Mouse (Mus musculus) hindbrain, postnatal 0 days (tissue): ENCODE results near the gene Sdhd. TPM values are rescaled to one million over a fixed set of nuclear protein-coding genes. Genes with fewer than 3 reads are reported as not detected.
"Not testable (repeated sequence)": the region's sequence is repeated elsewhere in the genome, so short reads cannot be mapped to it uniquely, and the experiment has no call there.

Experiments
- ATAC-seq: fragments of 200-750 bp; cut with Nextera tagmentation; 2 replicates; pipeline ENCODE4 v1.8.0; 2017; ENCODE audit warnings: mild to moderate bottlenecking, moderate TSS enrichment, moderate library complexity
- DNase-seq: peaks from one replicate; pipeline ENCODE4 v3.0.0-alpha.2; 2015; ENCODE audit warnings: low spot score
- H3K27ac ChIP-seq: fragments of 300-500 bp; sonication (generic); 2 replicates; pipeline ENCODE4 v1.5.1; 2014; ENCODE audit warnings: mild to moderate bottlenecking
- H3K27me3 ChIP-seq: fragments of 300-500 bp; sonication (generic); 2 replicates; pipeline ENCODE4 v1.6.1; 2014; ENCODE audit warnings: low read length, mixed read lengths; ENCODE audit not compliant: insufficient read depth
- H3K36me3 ChIP-seq: fragments of 300-500 bp; sonication (generic); 2 replicates; pipeline ENCODE4 v1.6.1; 2014; ENCODE audit warnings: low read length, mixed read lengths; ENCODE audit not compliant: insufficient read depth
- H3K4me1 ChIP-seq: fragments of 300-500 bp; sonication (generic); 2 replicates; pipeline ENCODE4 v1.6.1; 2014; ENCODE audit warnings: antibody characterized with exemption, low read length, mixed read lengths; ENCODE audit not compliant: insufficient read depth
- H3K4me2 ChIP-seq: fragments of 300-500 bp; sonication (generic); 2 replicates; pipeline ENCODE4 v1.6.1; 2014; ENCODE audit warnings: low read depth, mild to moderate bottlenecking, low read length, moderate library complexity, mixed read lengths
- H3K4me3 ChIP-seq: fragments of 300-500 bp; sonication (generic); 2 replicates; pipeline ENCODE4 v1.5.1; 2014; ENCODE audit warnings: low read length
- H3K9ac ChIP-seq: fragments of 300-500 bp; sonication (generic); replicated peaks from 2 replicates; pipeline ENCODE4 v1.6.1; 2014; ENCODE audit warnings: mild to moderate bottlenecking, low read length, moderate library complexity, mixed read lengths
- H3K9me3 ChIP-seq: fragments of 300-500 bp; sonication (generic); 2 replicates; pipeline ENCODE4 v1.6.1; 2016; ENCODE audit warnings: low read length, mixed read lengths
- CTCF ChIP-seq: IDR thresholded peaks from 2 replicates; pipeline ENCODE4 v1.5.1; 2016; ENCODE audit warnings: antibody characterized with exemption, control low read depth, low read depth
- WGBS: fragments of 180-500 bp; shearing (Covaris S2); extraction: QIAGEN DNeasy Blood & Tissue Kit; methylation state at CpG from one replicate; pipeline ENCODE4 v1.1.7; 2014; 5-methylcytosine and 5-hydroxymethylcytosine counted together
- polyA plus RNA-seq: library from polyadenylated mRNA; unstranded; fragments of >200 nt; fragmentation: Nextera tagmentation; extraction: Ambion mirVana; gene quantifications from 2 replicates; pipeline ENCODE4 v1.2.1, GENCODE M21; 2015
- total RNA-seq: library from RNA; depleted of rRNA; stranded (reverse); fragments of >200 nt; gene quantifications from 2 replicates; pipeline ENCODE4 v1.2.3, GENCODE M21; 2014; rRNA removed

The Sdhd gene
- total RNA-seq (217 and 251 TPM in 2 replicates), polyA plus RNA-seq (355 and 363 TPM in 2 replicates)

DNA sequence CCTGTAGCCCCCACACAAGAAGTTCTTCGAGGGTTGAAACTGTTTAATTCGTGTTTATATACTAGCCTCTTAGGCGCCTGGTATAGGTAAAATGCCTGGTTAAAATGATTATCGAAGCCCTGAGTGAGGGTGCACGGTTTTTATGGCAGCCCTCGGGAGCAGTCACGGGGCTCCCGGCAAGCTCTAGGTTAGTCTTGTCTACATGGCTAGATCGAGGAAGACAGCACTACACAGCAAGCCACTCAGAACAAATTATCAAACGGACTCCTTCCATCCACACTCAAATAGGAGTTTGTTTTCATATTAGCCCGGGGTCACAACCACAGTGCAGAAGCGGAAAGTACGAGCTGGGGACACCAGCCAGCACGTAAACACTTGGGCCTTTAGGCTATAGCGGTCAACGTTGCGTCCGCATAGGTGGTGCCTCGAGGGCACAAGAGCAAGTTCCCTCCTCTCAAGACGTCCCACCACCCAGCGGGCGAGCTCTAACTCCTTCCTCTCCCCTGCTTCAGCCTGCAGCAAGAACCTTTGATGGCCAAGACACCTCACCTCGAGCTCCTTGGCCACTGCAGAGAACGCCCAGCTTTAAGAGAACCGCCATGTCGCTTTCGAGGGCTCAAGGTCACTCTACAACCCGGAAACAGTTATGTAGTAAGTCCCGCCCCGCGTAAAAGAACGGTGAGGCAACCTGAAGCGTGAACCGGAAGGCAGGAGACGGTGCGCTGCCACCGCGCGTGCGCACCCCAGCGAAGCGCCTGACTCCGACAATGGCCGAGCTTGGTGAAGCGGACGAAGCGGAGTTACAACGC is at the start of gene Sdhd, which contains the start of gene Timm8b:
TSS of gene Sdhd (minus strand) at position 624 of the 809 bp plus-strand sequence.
TSS of gene Timm8b (plus strand) at position 722 of the 809 bp plus-strand sequence.
- Histone ChIP-seq H3K4me2 (peak within 1 kb of the TSS; percentile 86), H3K27me3 (no peaks in the 10 kb centered on the region), H3K9ac (peak within 1 kb of the TSS; percentile 86), H3K27ac (peak within 1 kb of the TSS; percentile 87), H3K4me3 (peak within 1 kb of the TSS; percentile 90), H3K36me3 (peaks cover 25% of the 10 kb centered on the region), H3K9me3 (no peaks in the 10 kb centered on the region), H3K4me1 (peaks cover 17% of the 10 kb centered on the region)
- DNase-seq (peak; percentile 98), ATAC-seq (peak; percentile 98)
- WGBS: under 1% methylated on average over 48 of the region's 48 CpGs
- TF ChIP-seq CTCF: no peak

GRCm38 (mm10) chr9:50650503-50650902 is 46.9 kb upstream of the Sdhd start:
- peaks cover 64% of the 10 kb centered on the region for H3K36me3 ChIP-seq
- TF ChIP-seq CTCF: no peak
- no peak for DNase-seq
- ATAC-seq: no peak
- no peak overlapping the region for H3K4me3 ChIP-seq
- no peaks in the 10 kb centered on the region for H3K27me3 ChIP-seq
- H3K27ac ChIP-seq: no peak overlapping the region
- no peak overlapping the region for H3K9ac ChIP-seq
- no peak overlapping the region for H3K4me2 ChIP-seq
- no peaks in the 10 kb centered on the region for H3K9me3 ChIP-seq
- WGBS: 95% methylated on average over 10 of the region's 10 CpGs
- no peaks in the 10 kb centered on the region for H3K4me1 ChIP-seq

DNA sequence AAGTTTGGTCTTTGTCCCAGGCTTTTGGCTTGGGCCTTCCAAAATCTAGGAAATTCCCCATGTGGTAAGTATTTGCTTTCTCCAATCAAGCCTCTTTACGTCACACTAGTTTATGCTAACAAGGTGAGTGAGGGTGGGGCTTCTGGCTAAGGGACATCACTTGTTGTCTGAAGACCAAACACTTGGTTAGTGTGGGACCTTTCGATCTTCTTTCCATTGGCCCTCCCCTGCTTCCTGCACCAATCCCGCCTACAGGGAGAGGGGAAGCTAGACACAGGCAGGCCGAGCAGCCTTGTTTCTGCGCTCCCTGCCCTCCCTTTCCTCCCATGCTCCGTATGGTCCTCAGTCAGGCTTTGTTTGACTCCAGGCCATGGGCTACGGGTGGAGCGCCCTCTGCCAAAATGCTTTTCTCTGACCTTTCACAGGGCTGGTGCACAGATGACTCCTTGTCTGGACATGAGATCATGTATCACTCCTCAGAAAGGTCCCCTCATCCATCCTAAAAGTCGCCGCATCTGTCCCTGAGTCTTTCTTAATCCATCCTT is 43.3 kb upstream of the Sdhd start:
- no peak for TF ChIP-seq CTCF
- 83% methylated on average over 10 of the region's 10 CpGs for WGBS
- no peak overlapping the region for H3K9ac ChIP-seq
- H3K9me3 ChIP-seq: no peaks in the 10 kb centered on the region
- H3K4me3 ChIP-seq: no peak overlapping the region
- no peak for ATAC-seq
- no peak overlapping the region for H3K27ac ChIP-seq
- DNase-seq: no peak
- peaks cover 75% of the 10 kb centered on the region for H3K36me3 ChIP-seq
- H3K4me2 ChIP-seq: no peak overlapping the region
- H3K4me1 ChIP-seq: no peaks in the 10 kb centered on the region
- no peaks in the 10 kb centered on the region for H3K27me3 ChIP-seq

- no peaks in the 10 kb centered on the region for H3K9me3 ChIP-seq
- no peaks in the 10 kb centered on the region for H3K4me1 ChIP-seq
- WGBS: 94% methylated on average over 11 of the region's 11 CpGs
- no peak for ATAC-seq
- no peak overlapping the region for H3K4me2 ChIP-seq
- no peak for DNase-seq
- no peak overlapping the region for H3K27ac ChIP-seq
- H3K4me3 ChIP-seq: no peak overlapping the region
- peaks cover 35% of the 10 kb centered on the region for H3K36me3 ChIP-seq
- H3K9ac ChIP-seq: no peak overlapping the region
- no peak for TF ChIP-seq CTCF
- no peaks in the 10 kb centered on the region for H3K27me3 ChIP-seq
These were observed 30.7 kb upstream of the Sdhd start for GRCm38 (mm10) chr9:50634270-50634669.

GRCm38 (mm10) chr9:50633059-50633458 is 29.4 kb upstream of the Sdhd start:
- no peaks in the 10 kb centered on the region for H3K9me3 ChIP-seq
- H3K4me1 ChIP-seq: no peaks in the 10 kb centered on the region
- no peak overlapping the region for H3K4me2 ChIP-seq
- ATAC-seq (no peak), DNase-seq (peak; percentile 23)
- peaks cover 30% of the 10 kb centered on the region for H3K36me3 ChIP-seq
- H3K4me3 ChIP-seq: no peak overlapping the region
- no peak overlapping the region for H3K27ac ChIP-seq
- H3K9ac ChIP-seq: no peak overlapping the region
- 61% methylated on average over 2 of the region's 2 CpGs for WGBS
- no peaks in the 10 kb centered on the region for H3K27me3 ChIP-seq
- peak; percentile 43 for TF ChIP-seq CTCF

- no peak overlapping the region for H3K27ac ChIP-seq
- no peaks in the 10 kb centered on the region for H3K27me3 ChIP-seq
- no peak for DNase-seq
- H3K4me2 ChIP-seq: no peak overlapping the region
- 0 out of 2 replicates have a peak, but pooled peaks have one; percentile 27 for ATAC-seq
- TF ChIP-seq CTCF: no peak
- no peak overlapping the region for H3K4me3 ChIP-seq
- no peaks in the 10 kb centered on the region for H3K9me3 ChIP-seq
- 89% methylated on average over 6 of the region's 6 CpGs for WGBS
- peaks cover 28% of the 10 kb centered on the region for H3K36me3 ChIP-seq
- H3K4me1 ChIP-seq: no peaks in the 10 kb centered on the region
- H3K9ac ChIP-seq: no peak overlapping the region
These were observed 28.5 kb upstream of the Sdhd start for GRCm38 (mm10) chr9:50632016-50632688.

GRCm38 (mm10) chr9:50630903-50631302 is 27.3 kb upstream of the Sdhd start:
- DNase-seq, H3K4me1 ChIP-seq, H3K27ac ChIP-seq, H3K4me2 ChIP-seq, H3K9ac ChIP-seq, ATAC-seq, H3K4me3 ChIP-seq, H3K9me3 ChIP-seq, H3K27me3 ChIP-seq: not testable (repeated sequence)
- H3K36me3 ChIP-seq: peaks cover 19% of the 10 kb centered on the region
- 88% methylated on average over 6 of the region's 8 CpGs for WGBS
